Mouse (Mus musculus) heart, adult 2 months (tissue): ENCODE data around the gene Tmem247. TPM values are rescaled to one million over a fixed set of nuclear protein-coding genes. Genes with fewer than 3 reads are reported as not detected.

Source experiments
- DNase-seq, 2 experiments: peaks; one replicate each; pipeline ENCODE4 v3.0.0; 2021
- H3K27ac ChIP-seq: fragments of 200-600 bp; 2 replicates; pipeline ENCODE4 v1.8.1; 2022
- H3K27me3 ChIP-seq: fragments of 200-500 bp; 2 replicates; pipeline ENCODE4 v1.6.1; 2012; ENCODE audit warnings: mild to moderate bottlenecking, low read length, inconsistent platforms, mixed read lengths; ENCODE audit not compliant: control insufficient read depth, insufficient read depth
- H3K36me3 ChIP-seq: fragments of 200-500 bp; 2 replicates; pipeline ENCODE4 v1.6.1; 2012; ENCODE audit warnings: low read length, inconsistent platforms; ENCODE audit not compliant: control insufficient read depth, insufficient read depth
- H3K4me1 ChIP-seq: fragments of 200-500 bp; 2 replicates; pipeline ENCODE4 v1.6.1; 2011; ENCODE audit warnings: low read length; ENCODE audit not compliant: control insufficient read depth, insufficient read depth
- H3K4me3 ChIP-seq: fragments of 200-600 bp; 2 replicates; pipeline ENCODE4 v1.8.1; 2022
- H3K79me2 ChIP-seq: fragments of 200-500 bp; replicated peaks from 2 replicates; pipeline ENCODE4 v1.6.1; 2012; ENCODE audit warnings: mild to moderate bottlenecking, inconsistent platforms, low read length, moderate library complexity, mixed read lengths; ENCODE audit not compliant: control insufficient read depth, insufficient read depth
- H3K9ac ChIP-seq: fragments of 200-500 bp; 2 replicates; pipeline ENCODE4 v1.6.1; 2012; ENCODE audit warnings: low read depth, mild to moderate bottlenecking, control low read depth, inconsistent platforms, low read length, mixed read lengths
- CTCF ChIP-seq: fragments of 200-600 bp; IDR thresholded peaks from 2 replicates; pipeline ENCODE4 v1.8.1; 2022; ENCODE audit warnings: antibody characterized with exemption, mild to moderate bottlenecking, moderate library complexity
- EP300 ChIP-seq: fragments of 200-500 bp; IDR thresholded peaks from 2 replicates; pipeline ENCODE4 v1.6.1; 2011; ENCODE audit warnings: low read depth, low read length, control low read depth; ENCODE audit not compliant: insufficient read depth
- POLR2A ChIP-seq: fragments of 200-500 bp; IDR thresholded peaks from 2 replicates; pipeline ENCODE4 v1.6.1; 2011; ENCODE audit warnings: mild to moderate bottlenecking, low read depth, low read length, control low read depth; ENCODE audit not compliant: insufficient read depth
- WGBS: fragments of 180-500 bp; shearing (Covaris S2); methylation state at CpG from one replicate; pipeline ENCODE4 v1.1.7; 2018; 5-methylcytosine and 5-hydroxymethylcytosine counted together
- intact Hi-C: fragments of 180-260 bp; cut with DNase I; formaldehyde crosslinking; loops from one replicate; pipeline ENCODE4 v1.15.1; 2025
- polyA plus RNA-seq: library from polyadenylated mRNA; depleted of rRNA; stranded (reverse); fragments of >200 nt; gene quantifications from 2 replicates; pipeline ENCODE4 v1.2.3, GENCODE M21; 2012
- total RNA-seq, 2 experiments: library from RNA; stranded (reverse); gene quantifications; 2 replicates each; pipeline ENCODE4 v1.2.3; 2021

The Tmem247 gene
- total and polyA plus RNA-seq, 3 experiments: not detected

GRCm38 (mm10) chr17:86908316-86908715, 8.8 kb upstream of the Tmem247 start:
- 78% methylated on average over 8 of the region's 8 CpGs for WGBS
- TF ChIP-seq POLR2A (no peak), CTCF (no peak), EP300 (no peak)
- no peak overlapping the region for H3K27ac ChIP-seq

GRCm38 (mm10) chr17:86909733-86910495, 7.2 kb upstream of the Tmem247 start:
- peak; percentile 67 for TF ChIP-seq CTCF
- TF ChIP-seq EP300: no peak
- TF ChIP-seq POLR2A: no peak
- Histone ChIP-seq H3K27ac (no peak overlapping the region), H3K79me2 (no peaks in the 10 kb centered on the region), H3K36me3 (no peaks in the 10 kb centered on the region), H3K9ac (no peak overlapping the region), H3K27me3 (no peaks in the 10 kb centered on the region), H3K4me3 (no peak overlapping the region), H3K4me1 (peaks cover 4% of the 10 kb centered on the region)
- intact Hi-C loops: loop anchor here (2.0 to 5.0 kb wide), 4 partner anchors 78 to 748 kb away; partner anchors contain the start of gene Epas1
- WGBS: 53% methylated on average over 14 of the region's 14 CpGs
- DNase-seq: peak in 1 of 2 experiments; percentile 46

More at GRCm38 (mm10) chr17:86908316-86908715, 8.8 kb upstream of the Tmem247 start:
- peaks cover 7% of the 10 kb centered on the region for H3K4me1 ChIP-seq
- H3K4me3 ChIP-seq: no peak overlapping the region
- intact Hi-C loops: loop anchor here (2.0 to 5.0 kb wide), 4 partner anchors 76 to 746 kb away; partner anchors contain the start of gene Epas1
- H3K79me2 ChIP-seq: no peaks in the 10 kb centered on the region
- H3K36me3 ChIP-seq: no peaks in the 10 kb centered on the region
- no peak for DNase-seq
- H3K27me3 ChIP-seq: no peaks in the 10 kb centered on the region
- no peak overlapping the region for H3K9ac ChIP-seq

GRCm38 (mm10) chr17:86911261-86911660, 5.9 kb upstream of the Tmem247 start:
- no peaks in the 10 kb centered on the region for H3K27me3 ChIP-seq
- TF ChIP-seq POLR2A (no peak), CTCF (no peak), EP300 (no peak)
- no peak overlapping the region for H3K4me3 ChIP-seq
- WGBS: 65% methylated on average over 5 of the region's 5 CpGs
- intact Hi-C loops: no loop called here
- no peaks in the 10 kb centered on the region for H3K36me3 ChIP-seq
- no peaks in the 10 kb centered on the region for H3K79me2 ChIP-seq
- no peaks in the 10 kb centered on the region for H3K4me1 ChIP-seq
- DNase-seq: peak in 1 of 2 experiments; percentile 9
- H3K9ac ChIP-seq: no peak overlapping the region
- no peak overlapping the region for H3K27ac ChIP-seq

- intact Hi-C loops: no loop called here
- Histone ChIP-seq H3K9ac (no peak overlapping the region), H3K36me3 (no peaks in the 10 kb centered on the region), H3K79me2 (no peaks in the 10 kb centered on the region), H3K27ac (no peak overlapping the region), H3K4me1 (no peaks in the 10 kb centered on the region), H3K27me3 (no peaks in the 10 kb centered on the region), H3K4me3 (no peak overlapping the region)
- peak in 1 of 2 experiments; percentile 5 for DNase-seq
- WGBS: 45% methylated on average over 7 of the region's 7 CpGs
- TF ChIP-seq POLR2A: no peak
- no peak for TF ChIP-seq CTCF
- TF ChIP-seq EP300: no peak
Observed at GRCm38 (mm10) chr17:86913003-86913607, 4.0 kb upstream of the Tmem247 start.

GRCm38 (mm10) chr17:86915540-86915939, 1.6 kb upstream of the Tmem247 start:
- Histone ChIP-seq H3K36me3 (no peaks in the 10 kb centered on the region), H3K79me2 (no peaks in the 10 kb centered on the region), H3K4me1 (no peaks in the 10 kb centered on the region), H3K27ac (no peak overlapping the region), H3K27me3 (no peaks in the 10 kb centered on the region), H3K9ac (no peak overlapping the region), H3K4me3 (no peak overlapping the region)
- 84% methylated on average over 4 of the region's 4 CpGs for WGBS
- DNase-seq: peak in 1 of 2 experiments; percentile 2
- intact Hi-C loops: loop anchor here (5.0 kb wide), 1 partner anchor 72 kb away; no protein-coding TSS in a partner anchor
- TF ChIP-seq EP300 (no peak), POLR2A (no peak), CTCF (no peak)

- no peaks in the 10 kb centered on the region for H3K27me3 ChIP-seq
- intact Hi-C loops: loop anchor here (1.0 to 5.0 kb wide), 4 partner anchors 44 to 331 kb away; partner anchors contain the start of gene Rhoq
- no peaks in the 10 kb centered on the region for H3K36me3 ChIP-seq
- no peak overlapping the region for H3K9ac ChIP-seq
- DNase-seq: peak in 1 of 2 experiments; percentile 39
- no peak overlapping the region for H3K4me3 ChIP-seq
- TF ChIP-seq POLR2A (no peak), CTCF (peak; percentile 86), EP300 (peak; percentile 69; the same call in 1 of the 2 replicates)
- H3K4me1 ChIP-seq: no peaks in the 10 kb centered on the region
- 45% methylated on average over 6 of the region's 6 CpGs for WGBS
- no peak overlapping the region for H3K27ac ChIP-seq
- no peaks in the 10 kb centered on the region for H3K79me2 ChIP-seq
Observed at GRCm38 (mm10) chr17:86918786-86919185, 1.6 kb downstream of the Tmem247 start.
